Mouse (Mus musculus): ENCODE measurements around the gene Tas2r134.

Gene Tas2r134

DNA sequence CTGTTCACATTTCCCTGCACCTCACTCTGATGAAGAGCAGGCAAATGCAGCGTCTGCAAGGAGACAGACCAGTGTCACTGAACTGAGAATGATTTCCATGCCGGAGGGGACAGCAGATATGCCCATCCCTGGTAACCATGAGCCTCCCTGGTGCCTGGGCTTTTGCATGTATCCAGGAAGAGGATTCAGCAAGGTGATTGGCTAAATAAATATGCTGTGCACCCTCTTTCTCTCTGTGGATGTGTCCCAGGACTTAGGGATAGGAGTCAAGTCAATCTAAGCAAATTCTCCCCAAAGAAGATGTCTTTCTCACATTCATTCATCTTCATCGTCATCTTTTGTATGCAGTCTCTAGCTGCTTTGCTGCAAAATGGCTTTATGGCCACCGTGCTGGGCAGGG, at the start of gene Tas2r134:
Gene Tas2r134, plus strand, starts transcription at position 301 of the 400 bp plus-strand sequence.
- in situ Hi-C loops (cut with MboI; ENCODE audit: low pct_unique_long_range_greater_than_20kb in 1 of 2, low sequenced_read_pairs in 2 of 2, unreplicated experiment in 1 of 2): no loop called here

DNA sequence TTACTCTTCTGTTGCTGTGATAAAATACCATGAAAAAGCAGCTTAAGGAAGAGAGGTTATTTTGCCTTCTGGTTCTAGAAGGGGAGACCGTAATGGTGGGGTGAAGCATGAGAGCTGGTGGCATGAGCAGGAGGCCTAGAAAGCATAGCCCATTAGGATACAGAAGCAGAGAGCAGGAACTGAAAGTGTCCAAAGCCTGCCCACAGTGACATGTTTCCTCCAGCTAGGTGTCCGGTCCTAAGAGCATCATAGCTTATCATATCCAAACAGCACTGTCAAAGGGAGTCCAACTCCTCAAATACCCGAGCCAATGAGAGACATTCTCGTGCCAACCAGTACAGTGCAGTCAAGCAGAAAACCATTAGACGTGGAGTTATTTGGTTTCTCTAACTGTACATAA, 47.5 kb upstream of the Tas2r134 start:
- in situ Hi-C loops (cut with MboI; ENCODE audit: low pct_unique_long_range_greater_than_20kb in 1 of 2, low sequenced_read_pairs in 2 of 2, unreplicated experiment in 1 of 2): no loop called here

DNA sequence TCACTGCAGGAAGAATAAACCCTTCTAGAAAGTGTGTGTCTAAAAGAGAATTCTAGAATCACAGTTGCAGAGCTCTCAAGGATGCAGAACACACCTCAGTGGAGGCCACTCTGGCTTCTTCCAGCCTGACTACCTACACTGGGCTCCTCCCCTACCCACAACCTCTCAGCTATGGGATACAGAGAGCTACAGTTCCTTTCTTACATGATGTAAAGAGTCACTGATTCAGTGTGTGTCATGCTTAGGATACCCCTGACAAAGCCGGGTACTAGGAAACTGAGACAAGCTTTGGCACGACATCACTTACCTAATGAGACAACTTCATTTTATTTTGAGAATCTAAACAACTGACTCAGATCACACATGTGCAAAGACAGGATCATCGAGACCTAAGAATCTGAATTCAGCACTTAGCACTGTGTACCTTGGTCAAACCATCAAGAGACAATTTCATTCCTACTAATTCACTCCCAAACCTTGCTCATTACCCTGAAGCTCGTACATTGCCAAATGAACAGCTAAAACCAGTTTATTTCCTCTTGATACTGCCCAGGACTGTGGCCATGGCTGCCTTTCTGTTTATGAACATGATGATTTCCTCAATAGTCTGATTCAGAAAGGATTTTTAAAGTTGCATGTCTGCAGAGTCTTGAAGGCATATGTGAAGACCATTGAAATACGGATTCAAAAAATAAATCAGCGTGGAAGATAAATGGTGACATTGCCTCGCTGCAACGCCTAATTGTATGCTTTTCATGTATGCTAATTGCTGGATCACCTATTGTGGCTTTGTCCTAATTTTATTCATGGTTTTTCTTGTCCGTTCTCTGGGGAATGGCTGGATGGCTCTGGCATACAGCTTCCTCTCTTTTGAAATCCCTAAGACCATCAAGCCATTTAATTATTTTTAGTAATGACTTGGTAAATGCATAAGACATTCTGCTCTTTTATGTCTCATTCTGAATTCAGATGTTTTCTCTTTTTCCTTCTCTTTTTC, 43.0 kb upstream of the Tas2r134 start:
- in situ Hi-C loops (cut with MboI; ENCODE audit: low pct_unique_long_range_greater_than_20kb in 1 of 2, low sequenced_read_pairs in 2 of 2, unreplicated experiment in 1 of 2): no loop called here

DNA sequence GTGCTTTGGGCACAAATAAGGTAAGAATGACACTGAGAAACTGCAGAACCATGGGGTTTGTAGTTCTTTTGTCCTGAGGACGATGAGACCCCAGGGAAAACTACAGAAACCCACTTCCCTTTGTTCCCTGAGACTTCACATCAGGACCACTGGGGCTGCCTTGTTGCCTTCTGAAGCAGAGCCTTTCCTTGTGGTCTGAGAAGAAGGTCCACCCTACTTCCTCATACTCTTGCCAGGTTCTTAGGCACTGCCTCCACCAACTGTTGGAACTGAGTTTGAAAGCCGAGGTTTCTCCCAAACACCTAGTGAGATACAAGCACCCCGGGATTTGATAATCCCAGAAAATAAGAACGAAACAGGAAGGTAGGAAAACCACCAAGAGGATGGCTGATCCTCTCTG, 39.0 kb upstream of the Tas2r134 start:
- in situ Hi-C loops (cut with MboI; ENCODE audit: low pct_unique_long_range_greater_than_20kb in 1 of 2, low sequenced_read_pairs in 2 of 2, unreplicated experiment in 1 of 2): no loop called here

DNA sequence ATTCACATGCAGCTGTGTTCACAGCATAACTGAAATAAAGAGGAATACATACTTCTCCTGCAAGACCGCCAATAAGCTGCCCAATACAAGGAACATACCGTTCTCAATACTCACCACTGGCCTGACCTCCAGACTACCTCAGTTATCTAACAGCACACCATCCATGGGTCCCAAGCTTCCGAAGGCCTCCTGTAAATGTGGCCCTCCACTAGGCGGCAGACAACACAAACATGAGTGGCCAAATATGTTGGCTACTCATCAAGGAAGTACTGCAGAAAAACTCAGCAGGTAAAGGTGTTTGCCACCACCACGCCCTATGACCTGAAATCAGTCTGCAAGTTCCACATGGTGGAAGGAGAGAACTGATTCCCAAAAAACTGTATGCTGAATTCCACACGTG, 38.4 kb upstream of the Tas2r134 start:
- in situ Hi-C loops (cut with MboI; ENCODE audit: low pct_unique_long_range_greater_than_20kb in 1 of 2, low sequenced_read_pairs in 2 of 2, unreplicated experiment in 1 of 2): no loop called here

DNA sequence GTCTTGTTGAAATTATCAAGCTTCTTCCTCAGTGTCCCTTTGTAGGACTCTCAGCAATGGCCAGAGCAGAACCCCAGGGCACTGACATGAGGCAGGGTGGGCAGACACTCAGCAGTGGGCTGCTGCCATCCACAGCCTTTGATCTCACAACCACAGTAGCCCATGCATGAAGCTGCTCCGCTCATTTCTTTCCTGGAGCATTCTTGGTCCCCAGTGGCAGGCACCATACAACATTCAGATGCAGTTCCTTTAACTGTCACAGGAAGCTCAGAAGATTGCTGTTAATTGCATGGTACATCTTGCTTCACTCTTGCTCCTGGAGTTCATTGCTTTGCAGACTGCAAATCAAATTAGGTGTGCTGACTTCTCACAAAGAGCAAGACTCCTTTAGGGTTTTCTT, 37.7 kb upstream of the Tas2r134 start:
- in situ Hi-C loops (cut with MboI; ENCODE audit: low pct_unique_long_range_greater_than_20kb in 1 of 2, low sequenced_read_pairs in 2 of 2, unreplicated experiment in 1 of 2): no loop called here

DNA sequence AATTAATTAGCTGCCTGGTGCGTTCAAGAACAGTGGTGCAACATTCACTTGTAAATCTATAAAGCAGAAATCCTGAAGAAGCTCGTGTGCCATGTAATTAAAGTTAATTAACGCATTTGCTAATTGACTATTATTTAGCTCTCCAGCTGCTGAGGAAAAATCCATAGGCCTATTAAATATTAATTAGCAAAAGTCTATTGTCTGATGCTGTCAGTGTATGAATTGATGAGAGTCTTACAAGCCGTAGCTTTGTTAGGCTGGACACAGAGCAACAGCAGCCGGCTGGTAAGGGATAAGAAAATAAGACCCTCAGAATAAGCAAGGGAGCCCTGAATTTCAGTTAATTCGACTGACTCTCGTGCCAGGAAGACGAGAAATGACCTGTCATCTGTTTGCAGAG, 37.0 kb upstream of the Tas2r134 start:
- in situ Hi-C loops (cut with MboI; ENCODE audit: low pct_unique_long_range_greater_than_20kb in 1 of 2, low sequenced_read_pairs in 2 of 2, unreplicated experiment in 1 of 2): no loop called here

DNA sequence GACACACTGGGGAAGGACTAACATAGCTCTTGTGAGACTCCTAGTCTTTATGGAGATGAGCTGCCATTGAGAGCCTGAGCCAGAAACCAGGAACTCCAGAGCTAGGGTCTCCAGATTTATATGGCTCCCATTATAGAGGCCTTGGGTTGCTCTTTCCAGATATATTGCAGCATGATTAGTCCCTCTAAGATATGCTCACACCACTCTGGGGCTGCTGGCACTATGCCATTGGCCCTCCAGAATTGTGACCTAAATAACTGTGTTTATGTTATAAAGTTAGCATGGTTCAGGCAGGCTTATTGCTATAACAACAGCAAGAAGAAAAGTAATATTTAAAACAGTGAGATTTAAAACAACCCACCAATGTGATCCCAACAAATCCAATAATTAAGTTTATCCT, 35.2 kb upstream of the Tas2r134 start:
- in situ Hi-C loops (cut with MboI; ENCODE audit: low pct_unique_long_range_greater_than_20kb in 1 of 2, low sequenced_read_pairs in 2 of 2, unreplicated experiment in 1 of 2): no loop called here

DNA sequence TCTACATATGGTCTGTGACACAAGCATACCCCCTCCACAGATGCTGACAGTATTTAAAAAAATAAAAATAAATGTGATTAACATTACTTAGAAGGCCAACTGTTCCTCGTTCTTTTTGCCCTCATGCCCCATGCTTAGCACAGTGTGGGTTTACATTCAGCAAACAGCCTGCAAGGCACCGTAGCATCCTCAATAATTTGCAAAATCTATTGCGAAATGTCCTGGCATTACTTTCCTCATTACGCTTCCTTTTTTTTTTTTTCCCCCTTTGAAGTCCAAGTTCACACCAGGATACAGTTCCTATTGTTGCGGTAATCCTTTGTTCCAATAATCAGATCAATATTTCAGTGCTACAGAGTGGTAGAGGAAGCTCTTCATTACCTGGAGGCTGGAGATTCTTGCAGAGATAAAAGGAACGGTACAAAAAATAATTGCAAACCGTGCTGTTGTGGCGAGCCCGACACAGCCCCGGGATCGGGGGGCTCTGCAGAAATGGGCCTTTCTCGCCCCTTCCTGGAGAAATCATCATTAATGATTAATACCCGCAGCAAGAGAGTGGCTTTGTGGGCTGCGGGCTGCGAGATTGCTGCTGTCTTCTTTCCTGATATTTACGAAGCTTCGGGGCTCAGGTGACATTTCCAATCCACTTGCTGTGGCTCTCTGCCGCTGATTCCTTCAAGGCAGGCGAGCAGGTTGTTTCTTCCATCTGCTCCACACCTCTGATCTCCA, 27.7 kb upstream of the Tas2r134 start:
- in situ Hi-C loops (cut with MboI; ENCODE audit: low pct_unique_long_range_greater_than_20kb in 1 of 2, low sequenced_read_pairs in 2 of 2, unreplicated experiment in 1 of 2): no loop called here

DNA sequence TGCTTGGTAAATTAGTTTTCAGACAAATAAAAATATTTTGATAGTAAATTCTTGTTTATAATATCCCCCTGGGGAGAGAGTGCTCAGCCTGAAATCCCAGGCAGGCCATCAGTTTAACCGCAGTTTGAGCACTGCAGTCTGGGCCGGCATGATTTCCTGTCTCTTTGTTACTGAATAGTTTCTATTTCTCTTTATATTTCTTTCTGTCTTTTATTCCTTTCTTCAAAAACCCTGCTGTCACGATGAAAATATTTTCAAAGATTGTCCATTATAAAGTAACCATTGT, 27.2 kb upstream of the Tas2r134 start:
- in situ Hi-C loops (cut with MboI; ENCODE audit: low pct_unique_long_range_greater_than_20kb in 1 of 2, low sequenced_read_pairs in 2 of 2, unreplicated experiment in 1 of 2): no loop called here

DNA sequence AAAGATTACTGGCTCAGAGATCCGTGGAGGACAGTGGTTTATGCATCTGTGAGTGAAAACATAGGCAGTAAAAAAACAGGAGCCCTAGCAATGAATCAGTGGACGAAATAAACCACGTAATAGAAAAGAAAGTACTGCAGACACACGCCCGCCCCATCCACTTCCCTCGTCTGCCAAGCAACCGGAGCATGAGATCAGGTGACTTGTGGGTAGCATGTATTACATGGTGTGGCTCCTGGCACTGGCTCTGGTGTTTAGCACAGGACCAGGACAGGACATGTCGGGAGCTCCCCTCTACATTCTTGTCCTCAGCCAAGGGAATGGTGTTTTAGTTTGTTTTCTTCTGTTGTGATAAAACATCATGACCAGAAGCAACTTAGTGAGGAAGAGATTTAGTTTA, 26.4 kb upstream of the Tas2r134 start:
- in situ Hi-C loops (cut with MboI; ENCODE audit: low pct_unique_long_range_greater_than_20kb in 1 of 2, low sequenced_read_pairs in 2 of 2, unreplicated experiment in 1 of 2): no loop called here

DNA sequence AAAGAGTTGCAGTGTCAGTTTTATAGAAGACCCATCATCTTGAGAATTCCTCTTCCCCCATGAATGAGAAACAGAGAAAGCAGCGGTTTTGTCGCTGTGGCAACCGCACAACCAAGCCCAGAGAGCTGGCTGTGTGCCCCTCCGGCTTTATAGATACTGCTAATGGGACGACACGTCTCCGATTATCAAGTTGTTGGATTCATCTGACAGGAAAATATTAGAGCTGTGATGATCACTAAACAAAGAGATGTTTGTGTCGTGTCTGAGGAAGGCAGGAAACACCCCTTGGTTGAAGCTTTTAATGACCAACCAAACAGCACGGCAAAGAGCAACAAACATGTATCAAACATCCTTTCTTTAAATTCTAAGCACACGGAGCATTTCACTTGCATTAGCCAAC, 17.0 kb upstream of the Tas2r134 start:
- in situ Hi-C loops (cut with MboI; ENCODE audit: low pct_unique_long_range_greater_than_20kb in 1 of 2, low sequenced_read_pairs in 2 of 2, unreplicated experiment in 1 of 2): no loop called here

DNA sequence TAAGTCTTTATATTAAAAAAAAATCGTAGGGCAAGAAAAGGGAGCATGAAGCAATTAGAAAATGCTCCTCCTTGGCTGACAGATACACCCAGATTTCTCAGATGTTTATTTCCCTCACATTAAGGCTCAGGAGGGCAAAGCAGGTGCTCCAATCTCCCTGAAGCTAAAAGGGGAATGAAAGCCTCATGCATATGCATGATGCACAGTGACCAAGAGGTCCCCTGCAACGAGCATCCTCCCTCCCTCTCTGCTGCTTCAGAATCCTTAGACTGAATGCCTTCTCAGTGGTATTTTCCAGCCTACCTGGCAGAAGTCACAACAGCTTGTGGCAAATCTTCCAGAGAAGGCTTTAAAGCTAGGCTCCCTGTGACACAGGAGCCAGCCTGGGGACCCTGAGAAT, 16.4 kb upstream of the Tas2r134 start:
- in situ Hi-C loops (cut with MboI; ENCODE audit: low pct_unique_long_range_greater_than_20kb in 1 of 2, low sequenced_read_pairs in 2 of 2, unreplicated experiment in 1 of 2): no loop called here

DNA sequence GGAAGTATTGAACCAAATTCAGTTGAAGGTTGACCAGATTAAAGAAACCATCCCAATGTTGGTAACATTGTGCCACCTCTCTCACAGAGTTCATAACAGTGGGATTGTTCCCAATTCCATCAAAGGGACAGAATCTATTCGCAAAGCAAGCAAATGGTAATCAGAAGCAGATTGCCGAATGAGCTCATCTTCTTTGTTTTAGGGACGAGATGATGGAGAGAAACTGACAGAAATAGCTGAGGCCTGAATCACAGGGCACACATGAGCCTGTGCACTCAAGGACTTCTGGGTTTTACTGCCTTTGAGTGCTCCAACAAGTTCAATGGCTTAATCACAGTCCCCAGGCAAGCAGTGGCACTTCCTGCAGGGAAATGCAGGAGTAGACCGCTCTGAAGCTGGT, 13.6 kb upstream of the Tas2r134 start:
- in situ Hi-C loops (cut with MboI; ENCODE audit: low pct_unique_long_range_greater_than_20kb in 1 of 2, low sequenced_read_pairs in 2 of 2, unreplicated experiment in 1 of 2): no loop called here

DNA sequence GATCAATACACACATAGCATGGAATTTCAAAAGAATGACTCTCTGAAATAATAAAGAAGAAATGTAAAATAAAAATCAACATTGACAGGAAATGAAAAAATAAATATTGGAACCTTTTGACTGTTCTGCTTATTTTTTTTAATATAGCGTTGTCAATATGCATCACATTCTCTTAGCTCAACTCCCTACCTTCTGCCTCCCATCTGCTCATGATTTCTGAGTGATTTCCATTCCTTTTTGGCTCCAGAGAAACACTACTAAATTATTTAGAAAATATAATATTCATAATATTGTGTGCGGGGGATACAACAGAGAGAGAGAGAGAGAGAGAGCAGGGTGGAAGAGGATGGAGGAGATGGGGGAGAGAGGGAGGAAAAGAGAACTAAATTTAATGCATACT, 5.4 kb upstream of the Tas2r134 start:
- in situ Hi-C loops (cut with MboI; ENCODE audit: low pct_unique_long_range_greater_than_20kb in 1 of 2, low sequenced_read_pairs in 2 of 2, unreplicated experiment in 1 of 2): no loop called here

DNA sequence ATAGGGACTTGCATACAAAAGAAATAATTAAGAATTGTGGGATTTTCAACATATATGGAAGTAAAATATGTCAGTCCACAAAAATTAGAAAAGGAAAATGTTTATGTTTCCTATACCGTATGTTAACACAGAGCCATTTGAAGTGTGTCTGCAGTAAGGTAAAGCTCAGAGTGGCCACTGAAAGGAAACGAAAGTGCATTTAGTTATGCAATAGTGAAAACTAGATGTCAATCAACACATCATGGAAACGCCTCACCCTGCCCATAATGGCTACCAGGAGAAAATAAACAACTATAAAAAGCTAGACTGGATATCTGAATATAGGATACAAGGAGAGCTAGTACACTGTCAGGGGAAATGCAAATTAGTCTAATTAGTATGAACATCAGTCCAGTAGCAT, 1.3 kb upstream of the Tas2r134 start:
- in situ Hi-C loops (cut with MboI; ENCODE audit: low pct_unique_long_range_greater_than_20kb in 1 of 2, low sequenced_read_pairs in 2 of 2, unreplicated experiment in 1 of 2): no loop called here

DNA sequence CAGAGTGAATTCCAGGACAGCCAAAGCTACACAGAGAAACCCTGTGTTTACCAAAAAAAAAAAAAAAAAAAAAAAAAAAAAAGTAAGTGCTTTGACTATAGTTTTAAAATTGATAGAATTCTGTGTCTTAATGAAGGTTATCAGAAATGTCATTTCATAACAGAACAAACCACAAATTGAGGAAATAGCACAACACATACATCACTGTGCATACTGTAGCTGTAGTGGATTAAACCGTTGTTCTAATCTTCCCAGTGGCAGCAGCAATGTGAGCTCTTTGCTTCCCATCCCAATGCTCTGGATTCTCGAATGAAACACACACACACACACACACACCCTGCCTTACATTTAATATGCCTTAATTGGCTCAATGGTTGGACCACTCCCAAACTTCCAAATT, 4.1 kb downstream of the Tas2r134 start:
- in situ Hi-C loops (cut with MboI; ENCODE audit: low pct_unique_long_range_greater_than_20kb in 1 of 2, low sequenced_read_pairs in 2 of 2, unreplicated experiment in 1 of 2): no loop called here

DNA sequence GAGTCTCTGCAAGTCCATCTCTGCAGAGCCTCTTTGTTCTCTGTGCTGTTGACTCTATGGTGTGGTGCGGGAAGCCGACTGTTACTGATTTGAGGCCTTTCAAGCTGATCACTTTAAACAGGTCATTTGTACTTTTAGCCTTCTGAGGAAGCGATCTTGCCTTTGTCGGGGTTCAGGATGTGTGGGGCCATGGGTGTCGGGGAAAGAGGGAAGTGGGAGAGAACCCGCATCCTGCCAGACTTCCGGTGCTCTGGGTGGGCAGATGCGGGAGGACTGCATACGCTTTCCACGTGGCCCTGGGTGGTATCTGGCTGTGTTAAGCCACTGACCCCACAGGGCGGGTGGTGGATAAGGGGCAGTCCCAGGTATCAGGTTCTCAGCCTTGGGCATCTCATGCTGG, 10.4 kb downstream of the Tas2r134 start:
- in situ Hi-C loops (cut with MboI; ENCODE audit: low pct_unique_long_range_greater_than_20kb in 1 of 2, low sequenced_read_pairs in 2 of 2, unreplicated experiment in 1 of 2): no loop called here

DNA sequence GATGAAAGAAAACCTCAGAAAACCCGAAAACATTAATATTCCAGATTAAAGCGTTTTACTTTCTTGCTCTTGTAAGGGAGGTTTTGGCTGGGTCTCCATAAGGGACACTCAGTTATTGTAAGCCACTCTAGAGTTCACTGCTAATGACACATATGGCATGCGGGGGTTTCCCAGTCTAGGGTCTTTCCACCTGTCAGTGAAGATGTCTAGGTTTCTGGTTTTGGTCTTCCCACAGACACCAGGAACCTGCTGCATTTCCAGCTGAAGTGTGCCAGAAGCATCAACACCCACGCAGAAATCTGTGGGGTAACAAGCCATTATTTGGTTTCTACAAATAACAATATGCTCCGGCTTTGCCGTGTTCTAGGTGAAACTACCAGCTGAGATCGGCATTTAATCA, 14.3 kb downstream of the Tas2r134 start:
- in situ Hi-C loops (cut with MboI; ENCODE audit: low pct_unique_long_range_greater_than_20kb in 1 of 2, low sequenced_read_pairs in 2 of 2, unreplicated experiment in 1 of 2): no loop called here

Data from mouse embryonic stem cell (cell line).